Mouse (Mus musculus): ENCODE results near the gene Doc2a. TPM values are rescaled to one million over a fixed set of nuclear protein-coding genes. Genes with fewer than 3 reads are reported as not detected.

The Doc2a gene
- total RNA-seq (2022) = 1 to 10 TPM in 2 of 4 experiments, under 1 TPM in 2; 0.15 to 1.4 (median 1.1) TPM

DNA sequence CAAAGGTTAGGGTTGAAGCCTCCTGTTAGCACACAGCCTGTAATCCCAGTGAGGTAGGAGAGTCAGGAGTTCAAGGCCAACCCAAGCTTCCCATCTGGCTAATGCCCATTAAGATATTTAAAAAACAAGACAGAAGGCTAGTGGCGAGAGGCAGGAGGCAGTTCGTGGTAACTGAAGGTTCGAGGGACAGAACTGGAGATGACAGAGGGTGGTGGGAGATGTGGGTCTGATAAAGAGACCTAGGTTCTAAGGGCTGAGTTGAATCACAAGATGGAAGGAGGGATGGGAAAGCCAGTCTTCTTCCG is at the start of gene Doc2a:
Doc2a (plus strand) TSS at position 301 of the 305 bp plus-strand sequence.
- DNase-seq = no peak

DNA sequence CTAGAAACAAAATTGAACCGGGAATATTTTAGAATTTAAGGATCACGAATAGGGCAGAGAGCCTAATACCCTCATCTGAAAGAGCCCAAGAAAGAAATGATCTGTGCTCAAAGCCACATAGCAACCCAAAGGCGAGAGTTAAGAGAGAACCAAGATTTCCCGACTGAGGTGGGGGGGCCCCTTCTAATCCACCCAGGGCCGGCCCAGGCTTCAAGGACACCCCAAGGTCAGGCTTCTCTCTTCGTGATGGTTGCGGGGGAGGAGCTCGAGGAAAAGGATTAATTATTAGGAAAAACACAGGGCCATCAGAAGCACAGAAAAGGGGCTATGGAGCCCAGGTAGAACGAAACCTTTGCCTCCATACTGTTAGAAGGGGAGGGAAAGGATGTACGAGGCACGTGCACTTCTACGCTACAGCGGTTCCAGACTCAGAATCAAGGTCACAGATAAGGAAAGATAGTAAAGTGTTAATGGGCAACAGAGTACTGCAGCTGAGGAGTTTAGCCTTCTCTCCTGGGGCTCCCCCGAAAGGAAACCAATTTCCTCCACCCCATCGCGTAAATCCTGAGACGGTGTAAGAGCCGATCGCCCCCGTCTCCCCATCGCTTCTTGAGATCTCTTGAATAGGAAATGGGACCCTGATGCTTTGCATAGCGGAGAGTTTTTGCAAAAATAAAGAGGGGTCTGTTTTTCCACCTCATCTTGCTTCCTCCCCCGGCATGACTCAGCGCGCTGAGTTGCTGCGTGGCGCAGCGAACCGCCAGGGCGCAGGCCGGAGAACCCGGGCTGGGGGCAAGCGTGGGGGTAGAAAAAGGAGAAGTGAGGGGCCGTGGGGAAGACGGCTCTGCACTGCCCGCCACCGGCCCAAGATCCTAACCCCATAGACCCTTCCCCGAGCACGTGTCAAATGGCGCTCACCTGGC is 48.8 kb upstream of the Doc2a start:
- DNase-seq = no peak

DNA sequence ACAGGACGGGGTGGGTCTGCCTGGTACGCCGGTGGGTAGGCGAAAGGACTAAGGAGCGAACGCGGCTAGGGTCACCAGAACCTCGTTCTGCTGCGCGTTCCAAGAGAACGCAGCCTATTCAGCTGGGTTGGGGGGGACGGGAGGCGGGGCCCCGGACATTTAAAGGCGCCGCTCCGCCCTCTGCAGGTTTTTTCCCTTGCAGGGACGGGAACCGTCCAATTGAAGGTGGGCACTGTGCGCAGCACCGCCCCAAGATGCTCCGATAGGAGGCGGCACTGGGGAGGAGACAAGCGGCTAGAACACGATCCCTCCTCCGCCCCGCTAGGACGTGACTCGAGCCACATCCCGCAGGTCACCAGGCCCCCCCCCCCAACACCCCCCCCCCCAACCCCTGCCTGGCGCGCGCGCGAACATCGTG is 48.2 kb upstream of the Doc2a start:
- peak; percentile 99 for DNase-seq

DNA sequence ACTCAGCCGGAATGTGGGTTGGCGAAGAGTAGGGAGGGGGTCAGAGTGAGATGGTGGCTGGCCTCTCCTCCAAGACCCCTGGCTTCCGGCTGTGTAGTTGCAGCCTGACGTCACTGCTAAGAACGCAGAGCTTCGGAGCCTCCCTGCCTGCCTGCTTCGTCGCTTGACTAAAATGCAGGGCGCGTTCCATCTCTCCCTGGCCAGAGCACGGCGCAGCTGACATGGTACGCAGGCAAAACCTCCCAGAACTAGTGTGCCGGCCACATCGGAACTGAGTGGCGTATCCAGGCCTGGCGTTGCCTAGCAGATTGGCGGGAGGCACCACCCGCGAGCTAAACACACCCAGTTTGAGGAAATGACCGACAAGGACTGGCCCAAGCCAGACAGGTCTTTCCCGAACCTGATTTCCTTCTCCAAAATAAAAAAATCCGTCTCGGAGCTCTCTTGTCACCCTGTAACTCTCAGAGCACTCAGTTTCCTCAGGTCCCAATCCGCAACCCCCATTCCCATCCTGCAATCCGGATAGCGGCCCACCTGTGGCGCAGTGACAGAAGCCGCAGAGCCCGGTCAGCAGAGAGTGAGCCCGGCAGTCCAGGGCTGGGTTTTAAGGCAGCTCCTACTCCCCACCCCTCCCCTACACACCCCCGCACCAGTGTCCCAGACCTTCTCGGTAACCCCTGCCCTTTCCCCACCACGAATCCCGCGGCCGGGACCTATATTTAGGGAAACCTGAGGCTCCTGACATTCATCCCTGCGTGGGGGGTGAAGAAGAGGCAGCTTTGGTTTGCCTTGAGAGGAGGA is 47.5 kb upstream of the Doc2a start:
- DNase-seq = no peak

DNA sequence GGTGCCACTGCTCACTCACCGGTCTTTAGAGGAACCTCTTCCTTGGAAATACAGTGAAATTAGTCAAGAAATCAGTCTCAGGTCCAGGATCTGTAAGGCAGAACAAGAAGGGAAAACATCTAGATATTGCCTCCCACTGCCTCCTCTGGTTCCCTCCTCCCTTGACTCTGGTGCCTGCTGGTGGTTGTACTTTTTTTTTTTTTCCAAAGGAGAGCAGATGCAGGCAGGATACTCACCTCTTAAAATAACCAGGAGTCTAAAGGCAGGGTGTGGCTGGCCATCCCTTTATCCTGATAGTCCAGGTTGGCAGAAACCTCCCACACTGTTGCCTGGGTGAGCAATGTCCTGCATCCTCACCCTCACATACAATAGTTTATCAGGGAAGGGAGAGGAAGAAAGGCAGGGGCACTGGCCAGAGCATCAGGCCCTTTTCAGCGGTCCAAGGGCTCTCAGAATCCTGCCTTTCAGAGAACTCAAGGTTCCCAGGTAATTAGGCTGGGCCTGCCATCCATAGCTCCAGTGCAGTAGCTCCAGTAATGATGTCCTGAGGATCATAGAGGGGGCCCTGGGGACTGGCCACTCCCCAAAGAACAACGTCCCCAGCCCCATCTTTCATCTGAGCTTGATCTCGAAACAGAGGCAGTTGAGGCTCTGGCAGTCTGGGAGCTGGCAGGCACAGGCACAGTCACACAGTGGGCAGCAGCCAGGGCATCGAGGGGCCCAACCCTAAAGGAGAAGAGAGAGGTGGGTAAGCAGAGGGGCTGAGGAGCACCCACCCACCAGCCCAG is 46.8 kb upstream of the Doc2a start:
- DNase-seq = no peak

DNA sequence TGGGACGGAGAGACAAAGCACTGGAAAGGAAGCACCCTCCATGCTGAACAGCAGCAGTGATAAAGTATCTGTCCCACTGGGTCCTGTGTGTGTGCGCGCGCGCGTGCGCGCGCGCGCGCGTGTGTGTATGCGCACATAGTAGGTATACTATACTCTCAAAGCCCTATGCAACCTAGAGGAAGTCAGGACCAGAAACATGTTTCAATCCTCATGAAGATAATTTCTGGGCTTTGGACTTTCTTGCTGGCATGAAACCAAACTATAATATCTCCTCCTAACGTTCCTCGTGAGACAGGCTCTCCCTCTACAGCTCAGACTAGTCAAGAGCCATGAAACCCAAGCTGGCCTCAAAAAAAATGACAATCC is 46.2 kb upstream of the Doc2a start:
- DNase-seq = no peak

DNA sequence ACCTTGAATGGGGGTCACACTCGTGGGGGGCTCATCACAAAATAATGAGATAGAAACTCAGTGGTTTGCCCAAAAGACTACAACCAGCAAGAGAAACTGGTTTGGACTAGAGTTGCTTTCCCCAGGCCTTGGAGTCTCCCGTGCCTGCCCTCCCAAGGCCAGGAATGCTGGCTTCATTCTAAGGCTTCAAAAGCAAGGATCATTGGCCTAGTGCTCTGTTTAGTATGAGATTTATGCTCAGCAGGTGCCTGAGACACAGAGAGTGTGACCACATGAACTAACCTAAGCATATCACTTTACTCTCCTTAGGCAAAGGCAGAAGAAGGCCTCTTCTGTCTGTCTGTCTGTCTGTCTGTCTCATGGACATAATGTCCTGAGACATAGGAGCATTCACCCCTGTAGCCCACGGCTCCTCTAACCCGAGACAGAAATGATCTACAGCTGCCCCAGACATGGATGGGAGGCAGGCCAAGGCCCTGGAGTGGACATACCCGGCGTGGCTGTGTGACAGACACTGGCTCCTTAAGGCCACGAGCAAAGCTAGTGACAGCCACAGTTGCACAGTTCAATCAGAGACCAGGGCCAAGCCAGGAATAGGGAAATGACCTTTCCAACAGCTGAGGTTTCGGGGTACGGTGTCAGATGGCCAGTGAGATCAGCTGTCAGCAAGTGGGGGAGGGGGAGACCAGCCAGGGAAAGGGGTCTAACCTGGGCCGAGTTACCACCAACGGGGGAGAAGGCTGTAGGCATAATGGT is 44.9 kb upstream of the Doc2a start:
- peak; percentile 62 for DNase-seq

DNA sequence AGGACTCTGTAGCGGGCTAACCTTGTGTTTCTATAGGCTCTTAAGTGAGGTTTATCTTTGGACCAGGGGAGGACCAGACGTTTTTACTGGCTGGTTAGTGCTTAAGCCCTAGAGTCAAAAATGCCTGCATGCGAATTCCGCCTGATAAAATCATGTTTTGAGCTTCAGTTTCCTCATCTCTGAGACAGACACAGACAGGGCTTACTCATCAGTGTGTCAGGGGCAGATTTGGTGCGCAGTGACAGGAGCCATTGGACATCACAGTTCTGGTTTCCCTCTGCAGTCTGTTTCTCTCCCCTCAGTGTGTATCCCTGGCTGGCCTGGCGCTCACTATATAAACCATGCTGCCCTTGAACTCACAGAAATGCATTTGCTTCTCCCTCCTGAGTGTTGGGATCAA is 44.0 kb upstream of the Doc2a start:
- DNase-seq = peak; percentile 44

DNA sequence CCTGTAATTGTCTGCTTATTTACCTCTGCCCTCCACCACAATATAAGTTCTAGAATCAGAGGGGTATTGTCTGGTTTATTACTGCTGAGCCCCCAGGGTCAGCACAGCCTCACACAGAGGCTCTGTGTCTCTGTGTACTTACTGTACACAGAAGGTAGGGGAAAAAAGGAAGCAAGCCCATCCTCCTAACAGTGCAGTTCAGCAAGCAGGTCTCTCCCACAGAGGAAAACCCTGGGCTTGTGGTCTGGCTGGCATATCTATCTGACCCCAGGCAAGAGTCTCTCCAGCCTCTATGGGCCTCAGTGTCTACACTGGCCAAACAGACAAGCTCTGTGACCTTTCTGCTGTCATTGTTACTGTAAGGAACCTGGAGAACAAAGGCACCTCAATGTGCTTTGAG is 43.5 kb upstream of the Doc2a start:
- DNase-seq = no peak

DNA sequence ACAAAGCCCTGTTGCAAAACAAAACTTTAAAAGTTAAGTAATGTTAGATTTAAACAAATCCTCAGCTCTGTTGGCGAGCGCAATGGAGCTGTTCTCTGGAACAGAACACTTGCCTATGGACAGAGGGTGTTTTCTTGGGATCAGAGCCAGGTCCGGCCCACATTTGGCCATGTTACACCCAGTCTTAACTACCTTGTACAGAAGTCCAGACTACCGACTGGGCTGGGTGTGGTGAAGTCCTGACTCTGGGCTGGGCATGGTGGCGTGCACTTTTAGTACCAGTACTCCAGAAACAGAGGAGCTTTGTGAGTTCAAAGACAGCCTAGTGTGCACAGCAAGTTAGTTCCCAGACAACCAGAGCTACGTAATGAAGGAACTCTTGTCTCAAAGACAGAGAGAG is 40.3 kb upstream of the Doc2a start:
- DNase-seq = no peak

DNA sequence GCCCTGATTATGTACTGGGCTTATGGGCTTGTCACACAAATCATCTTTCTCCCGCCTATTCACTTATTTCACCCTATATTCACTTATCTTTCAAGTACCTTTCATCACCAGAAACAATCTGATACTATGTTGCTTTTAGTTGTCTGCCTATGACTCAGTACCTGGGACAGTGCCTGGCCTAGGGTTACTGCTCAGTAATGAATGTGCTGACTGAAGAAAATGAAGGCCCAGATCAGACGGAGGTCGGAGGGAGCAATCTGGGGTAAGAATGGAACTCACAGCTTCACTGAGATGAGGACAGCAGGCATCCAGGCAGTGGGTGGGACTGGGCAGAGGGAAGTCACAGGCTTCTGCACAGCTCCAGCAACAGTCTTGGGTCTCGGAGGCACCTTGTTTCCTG is 39.8 kb upstream of the Doc2a start:
- DNase-seq = no peak

DNA sequence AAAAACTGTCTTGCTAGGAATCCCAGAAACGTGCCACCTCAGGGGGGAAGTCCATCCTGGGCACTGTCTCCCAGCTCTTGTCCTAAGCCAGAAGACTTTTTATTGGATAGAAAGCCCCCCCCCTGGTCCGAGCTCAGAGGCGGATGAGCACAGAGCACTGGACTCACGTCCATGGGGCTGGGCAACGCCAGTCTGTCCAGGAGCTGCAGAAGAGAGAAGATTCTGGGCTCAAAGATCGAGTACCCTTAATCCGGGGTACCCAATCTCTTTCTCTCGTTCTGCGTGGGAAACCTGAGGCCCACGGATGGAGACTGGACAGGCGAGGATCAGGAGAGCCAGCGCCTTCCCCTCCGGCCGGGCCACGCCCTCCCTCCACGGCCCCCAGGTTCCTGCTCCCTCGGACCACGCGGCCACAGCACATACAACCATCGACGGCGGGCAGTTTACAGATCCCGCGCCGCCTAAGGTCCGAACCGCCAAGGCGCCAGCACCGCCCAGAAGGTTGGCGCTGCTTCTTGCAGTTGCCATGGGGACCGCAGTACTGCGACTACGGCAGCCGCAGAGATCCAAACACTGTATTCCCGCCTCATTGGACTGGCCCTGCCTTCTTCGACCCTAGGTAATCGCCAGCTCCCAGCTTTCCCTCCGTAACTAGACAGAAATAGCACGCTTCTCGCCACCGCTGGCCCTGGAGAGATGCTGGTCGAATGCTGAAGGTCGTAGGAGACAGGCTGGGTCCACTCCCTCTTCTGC is 38.3 kb upstream of the Doc2a start:
- peak; percentile 86 for DNase-seq

DNA sequence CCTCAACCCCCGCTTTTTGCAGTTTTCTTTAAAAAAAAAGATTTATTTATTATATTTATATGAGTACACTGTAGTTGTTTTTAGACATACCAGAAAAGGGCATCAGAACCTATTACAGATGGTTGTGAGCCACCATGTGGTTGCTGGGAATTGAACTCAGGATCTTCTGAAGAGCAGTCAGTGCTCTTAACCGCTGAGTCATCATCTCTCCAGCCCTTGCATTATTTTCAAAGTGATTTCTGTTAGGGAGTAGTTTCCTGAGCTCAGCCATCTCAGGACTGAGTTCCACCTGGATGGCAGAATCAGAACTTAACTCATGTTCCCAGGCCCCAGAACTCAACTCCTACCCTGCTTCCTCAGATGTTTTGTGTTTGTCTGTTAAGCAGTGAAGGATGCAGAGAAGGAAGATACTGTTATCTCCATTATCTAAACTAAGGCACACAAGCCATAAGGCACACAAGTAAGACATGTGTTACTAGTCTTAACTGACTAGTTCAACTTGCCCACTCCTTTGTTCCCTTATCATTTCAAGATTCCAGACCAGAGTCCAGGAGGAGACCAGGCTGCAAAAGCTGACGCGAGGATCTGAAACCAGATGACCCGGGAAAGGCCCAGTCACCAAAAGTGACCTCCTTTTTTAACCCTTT is 37.4 kb upstream of the Doc2a start:
- DNase-seq = no peak

DNA sequence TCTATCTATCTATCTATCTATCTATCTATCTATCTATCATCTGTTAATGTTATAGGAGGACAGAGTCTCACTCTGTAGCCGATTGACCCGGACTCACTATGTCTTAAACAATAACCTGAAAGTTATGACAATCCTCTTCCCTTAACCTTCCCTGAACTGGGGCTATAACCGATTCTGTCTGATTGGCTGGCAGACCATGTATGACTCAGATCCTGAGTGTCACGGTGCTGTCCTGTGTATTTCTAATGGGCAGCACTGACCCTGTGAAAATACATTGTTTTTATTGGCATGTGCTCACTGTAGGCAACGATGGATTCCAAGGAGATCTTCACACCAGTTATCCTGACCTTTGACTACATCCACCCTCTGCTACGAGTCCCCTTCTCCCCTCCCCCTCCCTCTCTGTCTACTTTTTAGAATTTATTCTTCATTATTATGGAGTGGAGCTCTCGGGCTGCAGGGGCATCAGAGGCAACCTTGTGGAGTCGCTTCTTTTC is 31.4 kb upstream of the Doc2a start:
- no peak for DNase-seq

DNA sequence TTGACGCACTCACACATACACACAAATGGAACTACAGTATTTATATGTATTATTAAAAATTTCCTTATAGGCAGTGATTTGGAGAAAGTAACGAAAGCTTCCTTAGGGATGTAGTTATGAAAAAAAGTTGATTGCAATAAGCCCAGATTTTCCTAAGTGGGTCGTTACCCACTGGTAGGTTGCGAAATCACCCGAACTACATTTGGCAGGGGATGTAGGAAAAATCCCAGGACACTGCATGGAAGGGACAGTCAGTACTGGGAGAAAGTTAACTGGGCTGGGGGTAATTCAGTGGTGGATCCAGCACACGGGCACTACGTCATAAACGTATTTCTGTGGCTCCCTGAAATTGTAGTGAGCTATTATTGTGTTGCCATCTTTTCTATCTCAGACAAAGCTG is 30.7 kb upstream of the Doc2a start:
- no peak for DNase-seq

DNA sequence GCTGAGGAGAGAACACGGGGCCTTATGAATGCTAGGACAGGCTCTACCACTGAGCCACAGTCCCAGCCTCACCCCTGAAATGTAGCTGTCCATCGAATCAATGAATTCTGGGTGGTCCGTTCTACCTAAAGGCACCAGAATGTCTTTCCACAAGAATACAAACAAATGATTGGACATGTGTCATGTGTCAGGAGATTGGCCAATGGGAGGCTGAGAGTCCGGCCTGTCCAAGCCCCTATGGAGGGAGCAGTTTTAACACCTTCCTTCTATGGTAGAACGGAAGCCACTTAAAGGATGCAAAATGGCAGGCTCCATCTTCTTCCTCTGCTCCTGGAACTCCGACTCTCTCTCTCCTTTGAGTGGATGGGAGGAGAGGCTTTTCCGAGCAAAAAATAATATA is 29.6 kb upstream of the Doc2a start:
- no peak for DNase-seq

DNA sequence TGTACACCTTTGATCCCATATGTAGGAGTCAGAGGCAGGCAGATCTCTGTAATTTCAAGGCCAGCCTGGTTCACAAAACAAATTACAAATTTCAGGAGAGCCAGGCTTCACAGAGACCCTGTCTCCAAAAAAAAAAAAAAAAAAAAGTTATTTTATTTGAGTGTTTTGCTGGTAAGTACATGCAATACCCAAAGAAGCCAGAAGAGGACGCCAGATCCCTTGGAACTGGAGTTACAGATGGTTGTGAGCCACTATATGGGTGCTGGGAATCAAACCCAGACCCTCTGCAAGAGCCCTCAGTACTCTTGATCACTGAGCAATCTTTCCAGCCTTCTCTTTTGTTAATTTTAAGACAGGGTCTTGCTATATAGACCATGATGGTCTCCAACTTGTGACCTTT is 28.4 kb upstream of the Doc2a start:
- DNase-seq = no peak

DNA sequence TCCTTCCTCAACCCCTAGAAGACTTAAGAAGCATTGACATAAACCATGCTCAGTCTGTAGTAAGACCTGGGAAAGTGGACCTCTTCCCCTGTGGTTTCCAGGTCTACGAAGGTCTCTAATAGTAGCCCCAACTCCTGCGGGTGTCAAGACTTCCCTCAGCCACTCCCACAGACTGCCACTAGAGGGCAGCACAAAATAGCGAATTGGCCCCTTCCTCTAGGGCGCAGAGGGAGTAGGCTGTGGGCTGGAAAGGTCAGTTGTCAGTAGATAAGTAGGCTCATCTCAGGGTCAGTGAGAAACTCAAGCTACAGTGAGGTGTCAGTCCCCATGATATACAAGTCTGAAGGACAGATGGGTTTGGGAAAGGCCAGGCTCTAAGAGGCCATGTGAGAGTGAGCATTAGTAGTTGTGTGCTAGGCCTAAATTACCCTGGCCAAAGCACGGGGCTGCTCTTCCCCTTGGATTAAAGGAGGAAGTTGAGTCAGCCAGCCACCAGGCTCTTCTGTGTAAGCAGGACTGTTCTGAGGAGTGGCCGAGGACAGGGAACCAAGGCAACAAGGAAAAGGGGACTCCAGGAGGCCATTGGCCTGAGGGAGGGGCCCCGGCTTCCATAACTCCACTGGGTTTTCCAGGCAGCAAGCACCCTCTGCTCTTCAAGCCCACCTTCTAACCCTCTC is 25.2 kb upstream of the Doc2a start:
- DNase-seq = peak; percentile 75

DNA sequence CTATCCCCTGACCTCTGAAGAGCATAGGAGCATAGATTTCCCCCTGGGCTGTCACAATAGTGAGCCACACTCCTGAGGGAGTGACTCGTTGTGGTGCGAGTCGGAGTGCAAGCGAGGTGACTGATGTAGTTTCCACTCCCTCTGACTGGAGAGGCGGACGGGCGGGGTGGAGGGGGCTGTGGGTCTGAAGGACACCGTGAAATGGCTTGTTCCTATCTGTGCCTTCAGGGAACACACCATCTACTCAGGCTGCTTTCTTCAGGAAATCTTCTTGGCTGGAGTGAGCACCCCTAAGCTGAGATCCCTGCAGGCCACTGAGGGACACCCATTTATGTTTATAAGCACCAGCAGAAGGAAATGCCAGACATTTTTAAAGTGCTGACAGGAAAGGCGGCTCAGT is 24.5 kb upstream of the Doc2a start:
- DNase-seq = no peak

DNA sequence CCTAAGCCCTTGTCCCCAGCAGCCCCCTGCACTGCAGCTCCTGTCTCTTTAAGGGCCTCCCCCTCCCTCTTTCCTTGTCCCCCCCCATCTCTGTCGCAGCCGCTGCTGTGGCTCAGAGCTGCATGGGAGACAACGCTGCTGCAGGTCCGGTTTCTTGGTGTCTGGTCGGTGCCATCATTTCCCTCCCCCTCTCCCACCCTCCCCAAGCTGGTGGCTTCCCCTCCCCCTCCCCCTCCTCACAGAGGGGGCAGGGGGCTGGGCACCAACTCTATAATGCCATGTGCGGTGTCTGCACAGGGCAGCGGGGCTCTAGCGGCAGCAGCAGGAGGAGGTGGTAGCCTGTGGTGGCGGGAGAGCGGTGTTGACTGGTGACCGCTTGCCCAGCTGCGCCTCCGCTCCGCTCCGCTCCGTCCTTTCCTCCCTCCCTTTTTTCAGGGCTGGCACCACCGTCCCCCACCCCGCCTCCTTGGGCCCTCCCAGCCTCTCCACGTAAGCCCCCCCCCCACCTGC is 24.0 kb upstream of the Doc2a start:
- no peak for DNase-seq
